Mouse (Mus musculus): ENCODE measurements at regions not wholly inside any gene's neighbourhood (a gene's known extent, or its start where the extent isn't known, plus 50 kb on each side); places are given as distances from the start of the nearest gene placed in this dataset.

GRCm38 (mm10) chr12:10292646-10293045 lies 77.1 kb upstream of the Nt5c1b start:
- H3K4me3 ChIP-seq (ENCODE audit: control insufficient read depth in 1 of 2, insufficient read depth in 1 of 2, low read depth in 2 of 2, low read length in 2 of 2), result no peak overlapping the region
- no peaks in the 10 kb centered on the region for H3K36me3 ChIP-seq (ENCODE audit: control insufficient read depth in 1 of 2, insufficient read depth in 2 of 2, low read length in 2 of 2)
- no peak overlapping the region for H3K27ac ChIP-seq (ENCODE audit: control insufficient read depth, low read depth, low read length)
- H3K79me2 ChIP-seq (ENCODE audit: control insufficient read depth, insufficient read depth, low read length, poor library complexity), result no peaks in the 10 kb centered on the region
- no peak overlapping the region for H3K9ac ChIP-seq (ENCODE audit: control insufficient read depth, low read depth, low read length, poor library complexity, severe bottlenecking)
- no peaks in the 10 kb centered on the region for H3K27me3 ChIP-seq (ENCODE audit: control insufficient read depth in 1 of 2, insufficient read depth in 2 of 2, low read length in 2 of 2)
- no peaks in the 10 kb centered on the region for H3K4me1 ChIP-seq (ENCODE audit: control insufficient read depth in 1 of 2, insufficient read depth in 2 of 2, low read length in 2 of 2)
- H3K9me3 ChIP-seq (replicated peaks; ENCODE audit: insufficient read depth, low read length), result no peaks in the 10 kb centered on the region
- no peak for DNase-seq (ENCODE audit: low read depth, low spot score)
- TF ChIP-seq MXI1 (IDR thresholded peaks at IDR 0.05; ENCODE audit: low read depth, low read length) (no peak), ETS1 (IDR thresholded peaks at IDR 0.05; ENCODE audit: low read depth, low read length) (no peak), CHD2 (IDR thresholded peaks at IDR 0.05; ENCODE audit: low read length) (no peak), MAZ (IDR thresholded peaks at IDR 0.05; ENCODE audit: low read depth, low read length) (no peak), TCF12 (IDR thresholded peaks at IDR 0.05; ENCODE audit: low read depth, low read length) (no peak), POLR2AphosphoS5 (IDR thresholded peaks at IDR 0.05; ENCODE audit: borderline replicate concordance, low read depth, low read length) (no peak), MAFK (IDR thresholded peaks at IDR 0.05; ENCODE audit: borderline replicate concordance, low read depth, low read length) (no peak), HCFC1 (IDR thresholded peaks at IDR 0.05; ENCODE audit: low read depth, low read length) (no peak), CTCF (IDR thresholded peaks at IDR 0.05 in 2 of 3, conservative IDR thresholded peaks at IDR 0.05 in 1 of 3; ENCODE audit: control insufficient read depth in 1 of 3, insufficient read depth in 1 of 3, low read depth in 2 of 3, low read length in 3 of 3, poor library complexity in 1 of 3, severe bottlenecking in 1 of 3) (no peak), RCOR1 (IDR thresholded peaks at IDR 0.05; ENCODE audit: low read depth, low read length) (no peak), USF1 (IDR thresholded peaks at IDR 0.05; ENCODE audit: low read depth, low read length) (no peak), TBP (IDR thresholded peaks at IDR 0.05; ENCODE audit: low read depth, low read length) (no peak), GATA1 (IDR thresholded peaks at IDR 0.05; ENCODE audit: low read depth, low read length) (no peak), E2F4 (IDR thresholded peaks at IDR 0.05; ENCODE audit: borderline replicate concordance, low read depth, low read length) (no peak), ZKSCAN1 (IDR thresholded peaks at IDR 0.05; ENCODE audit: low read depth, low read length) (no peak)

GRCm38 (mm10) chr12:10305970-10306369 lies 63.8 kb upstream of the Nt5c1b start:
- H3K27ac ChIP-seq (ENCODE audit: control insufficient read depth, low read depth, low read length), result no peak overlapping the region
- no peak for DNase-seq (ENCODE audit: low read depth, low spot score)
- no peaks in the 10 kb centered on the region for H3K79me2 ChIP-seq (ENCODE audit: control insufficient read depth, insufficient read depth, low read length, poor library complexity)
- H3K36me3 ChIP-seq (ENCODE audit: control insufficient read depth in 1 of 2, insufficient read depth in 2 of 2, low read length in 2 of 2), result no peaks in the 10 kb centered on the region
- no peak overlapping the region for H3K9ac ChIP-seq (ENCODE audit: control insufficient read depth, low read depth, low read length, poor library complexity, severe bottlenecking)
- H3K4me1 ChIP-seq (ENCODE audit: control insufficient read depth in 1 of 2, insufficient read depth in 2 of 2, low read length in 2 of 2), result no peaks in the 10 kb centered on the region
- H3K4me3 ChIP-seq (ENCODE audit: control insufficient read depth in 1 of 2, insufficient read depth in 1 of 2, low read depth in 2 of 2, low read length in 2 of 2), result no peak overlapping the region
- H3K27me3 ChIP-seq (ENCODE audit: control insufficient read depth in 1 of 2, insufficient read depth in 2 of 2, low read length in 2 of 2), result no peaks in the 10 kb centered on the region; a peak in 1 of 4 replicates
- TF ChIP-seq GABPA (IDR thresholded peaks at IDR 0.05; ENCODE audit: low read depth, low read length) (no peak), CHD2 (IDR thresholded peaks at IDR 0.05; ENCODE audit: low read length) (no peak), GATA1 (IDR thresholded peaks at IDR 0.05; ENCODE audit: low read depth, low read length) (no peak), JUND (IDR thresholded peaks at IDR 0.05; ENCODE audit: low read depth, low read length) (no peak), USF2 (IDR thresholded peaks at IDR 0.05; ENCODE audit: borderline replicate concordance in 1 of 2, insufficient read depth in 1 of 2, low read depth in 1 of 2, low read length in 2 of 2) (no peak)
- H3K9me3 ChIP-seq (replicated peaks; ENCODE audit: insufficient read depth, low read length), result no peaks in the 10 kb centered on the region

All from MEL (cell line).